Mouse (Mus musculus): ENCODE data around the gene Gm11084.
"Not testable (repeated sequence)": the region's sequence is repeated elsewhere in the genome, so short reads cannot be mapped to it uniquely, and the experiment has no call there.

Gene Gm11084

DNA sequence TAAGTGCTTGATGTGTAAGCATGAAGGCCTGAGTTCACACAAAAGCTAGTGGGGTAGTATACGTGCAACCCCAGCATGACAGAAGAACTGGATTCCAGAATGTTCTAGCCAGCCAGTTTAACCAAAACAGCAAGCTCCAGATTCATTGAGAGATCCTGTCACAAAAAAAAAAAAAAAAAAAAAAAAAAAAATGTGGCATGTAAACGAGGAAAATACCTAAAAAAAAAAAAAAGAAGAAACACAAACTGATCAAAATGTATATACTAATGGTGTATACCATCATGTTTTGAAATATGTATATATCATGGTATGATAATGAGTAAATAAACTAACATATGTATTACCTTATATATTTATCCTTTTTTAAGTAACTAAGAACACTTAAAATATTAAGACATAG, 7.6 kb upstream of the Gm11084 start:
- DNase-seq: peak; percentile 12

DNA sequence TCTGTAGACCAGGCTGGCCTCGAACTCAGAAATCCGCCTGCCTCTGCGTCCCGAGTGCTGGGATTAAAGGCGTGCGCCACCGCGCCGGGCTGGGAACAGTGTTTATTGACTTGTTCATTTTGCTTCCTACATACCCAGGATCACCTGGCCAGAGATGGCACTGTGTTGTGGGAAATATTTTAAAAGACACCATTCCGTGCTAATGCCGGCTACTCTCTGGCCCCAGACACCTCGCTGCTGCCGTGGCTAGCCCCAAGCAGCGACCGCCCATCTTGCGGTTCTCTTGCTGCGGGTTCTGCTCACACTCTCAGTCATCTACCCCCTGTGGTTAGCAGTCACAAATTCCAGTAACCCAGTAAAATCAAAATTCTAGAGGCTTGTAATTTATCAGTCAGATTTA, 6.0 kb upstream of the Gm11084 start:
- peak; percentile 63 for DNase-seq

DNA sequence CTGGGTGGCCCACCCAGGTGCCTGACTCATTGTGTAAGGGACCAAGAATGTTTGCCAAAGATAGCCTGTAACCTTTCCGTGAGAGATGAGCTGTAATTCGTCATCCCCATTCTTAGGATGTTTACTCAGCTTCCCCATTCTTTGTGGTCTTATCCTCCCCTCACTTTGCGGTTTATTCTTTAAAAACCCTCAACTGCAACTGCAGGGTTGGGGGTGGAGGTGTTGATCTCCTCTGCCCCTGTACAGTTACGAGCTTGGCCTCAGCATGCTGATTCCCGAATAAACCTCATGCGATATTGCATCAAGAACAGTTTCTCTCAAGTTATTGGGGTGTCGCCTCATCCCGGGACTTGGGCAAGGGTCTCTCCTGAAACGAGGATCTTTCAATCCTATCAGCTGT, 2.4 kb upstream of the Gm11084 start:
- not testable (repeated sequence) for DNase-seq

DNA sequence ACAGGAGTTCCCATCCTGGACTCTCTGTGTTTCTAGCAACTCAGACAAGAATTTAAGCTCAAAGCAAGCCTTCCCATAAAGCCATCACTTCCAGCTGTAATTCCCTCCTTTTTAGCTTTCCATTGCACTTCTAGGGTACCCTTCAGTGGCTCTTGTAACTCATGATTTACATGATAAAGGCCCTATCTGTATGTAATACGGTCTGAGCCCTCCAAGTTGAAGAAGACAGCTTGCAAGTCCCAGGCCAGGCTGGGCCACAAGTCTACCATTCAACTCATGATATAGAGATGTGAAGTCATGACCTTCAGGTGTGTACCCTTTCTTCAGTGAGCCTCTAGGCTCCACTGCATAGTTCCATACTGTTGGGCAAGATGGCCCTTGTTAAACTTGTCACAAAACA, 1.0 kb downstream of the Gm11084 start:
- DNase-seq: peak; percentile 41

DNA sequence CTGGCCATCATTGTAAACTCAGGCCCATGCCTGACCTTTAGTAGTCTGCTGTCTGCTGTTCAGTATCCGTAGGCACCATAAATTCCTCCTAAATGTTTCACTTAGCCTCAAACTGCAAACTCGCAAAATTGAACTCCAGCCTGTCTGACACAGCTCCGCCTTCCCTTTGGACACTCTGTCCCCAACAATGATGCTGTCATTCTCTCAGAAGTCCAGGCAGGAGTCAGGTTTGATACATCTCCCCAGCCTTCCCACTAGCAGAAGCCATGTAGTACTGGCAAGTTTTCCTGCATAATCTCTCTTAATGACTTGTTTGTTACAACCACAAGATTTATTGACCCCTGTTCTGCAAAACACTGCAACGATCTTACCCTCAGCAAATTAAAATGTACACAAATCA, 1.7 kb downstream of the Gm11084 start:
- peak; percentile 80 for DNase-seq

DNA sequence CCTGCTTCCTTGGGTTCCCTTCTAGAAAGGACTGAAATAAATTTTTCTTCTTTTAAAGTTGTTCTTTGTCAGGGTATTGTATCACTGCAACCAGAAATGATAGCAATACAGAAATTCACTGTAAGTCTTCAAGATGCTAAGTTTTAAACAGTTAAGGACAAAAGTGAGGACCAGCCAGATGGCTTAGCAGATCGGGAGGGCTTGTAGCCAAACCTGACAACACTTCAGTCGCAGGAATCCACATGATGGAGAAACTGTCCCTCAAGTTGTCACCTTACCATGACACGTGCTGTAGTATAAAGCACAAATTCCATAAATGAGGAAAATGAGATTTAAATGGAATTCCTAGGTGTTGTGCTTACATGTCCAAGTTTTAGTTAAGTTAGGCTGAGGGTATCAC, 3.3 kb downstream of the Gm11084 start:
- DNase-seq: peak; percentile 36

DNA sequence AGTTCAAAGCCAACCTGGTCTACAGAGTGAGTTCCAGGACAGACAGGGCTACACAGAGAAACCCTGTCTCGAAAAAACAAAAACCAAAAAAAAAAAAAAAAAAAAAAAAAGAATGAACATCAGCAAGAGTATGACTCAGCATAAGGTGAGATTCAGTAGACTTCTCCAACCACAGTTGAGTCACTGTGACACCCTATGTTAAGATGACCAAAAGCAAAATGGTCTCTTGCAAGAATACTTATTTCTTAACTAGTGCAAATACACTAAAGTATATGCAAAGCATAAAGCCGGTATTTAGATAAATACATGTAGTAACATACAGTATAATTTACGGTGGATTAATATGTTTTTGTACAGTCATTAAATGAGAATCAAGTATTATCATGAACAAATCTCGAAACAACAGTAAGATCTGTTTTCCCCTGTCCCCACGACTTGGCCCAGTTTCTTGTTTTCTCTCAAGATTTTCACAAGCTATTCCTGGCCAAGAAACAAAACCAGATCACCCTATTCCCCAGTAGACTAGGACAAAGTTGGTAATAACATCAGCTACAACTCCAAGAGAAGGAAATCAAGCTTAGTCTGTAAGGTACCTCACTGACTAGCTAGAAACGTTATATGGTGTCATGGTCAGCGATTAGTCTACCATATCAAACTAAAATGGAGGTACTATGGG, 4.3 kb downstream of the Gm11084 start:
- peak; percentile 69 for DNase-seq

DNA sequence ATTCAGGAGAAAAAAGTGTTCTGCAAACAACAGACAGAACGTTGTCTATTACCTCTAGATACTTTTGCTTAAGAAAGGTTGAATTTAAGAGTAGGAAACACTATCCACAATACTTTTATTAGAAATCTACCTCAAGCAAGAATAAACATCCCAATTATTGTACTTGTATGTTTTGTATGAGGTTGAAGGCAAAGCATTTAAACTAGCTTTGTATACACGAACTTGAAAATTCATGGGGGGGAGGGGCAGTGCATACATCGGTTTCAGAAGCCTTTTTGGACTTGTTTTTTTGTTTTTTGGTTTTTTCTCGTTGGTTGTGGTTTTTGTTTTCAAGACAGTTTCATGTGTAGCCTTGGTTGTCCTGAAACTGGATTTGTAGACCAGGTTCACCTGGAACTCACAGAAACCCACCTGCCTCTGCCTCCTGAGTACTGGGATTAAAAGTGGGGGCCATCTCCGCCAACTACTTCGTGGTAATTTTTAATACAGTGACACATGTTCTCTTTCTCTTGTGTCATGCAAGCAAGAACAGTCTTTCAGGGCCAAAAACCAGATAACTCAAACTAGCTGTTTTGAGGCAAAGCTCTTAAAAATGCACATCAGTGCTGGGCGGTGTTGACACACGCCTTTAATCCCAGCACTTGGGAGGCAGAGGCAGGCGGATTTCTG, 4.9 kb downstream of the Gm11084 start:
- DNase-seq: peak; percentile 86

DNA sequence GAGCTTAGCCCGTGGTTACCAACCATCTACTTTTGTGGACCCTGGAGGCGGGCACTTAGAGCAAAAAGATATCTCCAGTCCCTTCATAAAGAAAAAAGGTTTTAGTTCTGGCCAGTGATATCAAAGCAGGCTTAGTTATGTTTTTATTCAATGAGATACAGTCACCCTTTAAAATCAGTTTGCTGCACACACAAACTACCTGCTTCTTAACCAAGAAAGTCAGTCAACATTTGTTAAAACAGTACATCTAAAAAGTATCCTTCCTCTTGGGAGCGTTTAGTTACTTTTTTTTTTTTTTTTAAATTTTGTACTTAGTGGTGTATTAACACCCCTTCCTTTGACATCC, 5.5 kb downstream of the Gm11084 start:
- DNase-seq: no peak

DNA sequence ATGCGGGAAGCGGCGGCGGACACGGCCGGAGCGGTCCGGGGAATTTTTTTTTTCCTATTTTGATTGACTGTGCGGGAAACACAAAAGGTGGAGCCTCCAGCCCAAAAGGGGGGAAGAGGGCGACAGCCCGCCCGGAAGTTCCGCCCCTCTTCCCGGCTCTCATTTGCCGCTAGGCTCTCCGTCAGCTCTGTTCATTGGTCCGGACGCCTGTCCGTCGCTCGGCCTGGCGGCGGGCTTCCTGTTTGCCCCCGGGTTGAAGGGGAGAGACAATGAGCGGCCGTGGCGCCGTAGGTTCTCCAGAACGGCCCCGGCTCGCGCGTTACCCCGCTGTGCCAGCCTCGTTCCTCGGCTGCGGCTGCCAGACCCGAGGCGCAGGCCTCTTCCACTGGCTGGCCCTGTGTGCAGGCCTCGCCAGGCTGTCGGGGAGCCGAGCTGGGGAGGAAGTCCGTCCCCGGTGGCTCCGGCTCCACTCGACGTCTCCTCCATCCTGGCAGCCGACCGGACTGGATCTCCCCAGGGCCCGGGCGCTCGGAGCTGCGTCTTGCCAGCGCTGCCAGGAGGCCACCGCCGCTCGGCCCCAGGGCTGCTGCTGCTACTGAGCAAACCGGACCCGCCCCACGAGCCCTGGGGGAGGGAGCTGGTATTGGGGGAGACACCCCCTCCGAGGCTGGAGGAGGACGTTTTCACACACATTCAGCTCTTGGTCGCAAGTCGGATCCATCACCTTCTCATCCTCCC, 6.0 kb downstream of the Gm11084 start, which contains the start of gene Sp3:
Gene Sp3, minus strand, starts transcription at position 110 of the 738 bp plus-strand sequence.
- peak; percentile 100 for DNase-seq

DNA sequence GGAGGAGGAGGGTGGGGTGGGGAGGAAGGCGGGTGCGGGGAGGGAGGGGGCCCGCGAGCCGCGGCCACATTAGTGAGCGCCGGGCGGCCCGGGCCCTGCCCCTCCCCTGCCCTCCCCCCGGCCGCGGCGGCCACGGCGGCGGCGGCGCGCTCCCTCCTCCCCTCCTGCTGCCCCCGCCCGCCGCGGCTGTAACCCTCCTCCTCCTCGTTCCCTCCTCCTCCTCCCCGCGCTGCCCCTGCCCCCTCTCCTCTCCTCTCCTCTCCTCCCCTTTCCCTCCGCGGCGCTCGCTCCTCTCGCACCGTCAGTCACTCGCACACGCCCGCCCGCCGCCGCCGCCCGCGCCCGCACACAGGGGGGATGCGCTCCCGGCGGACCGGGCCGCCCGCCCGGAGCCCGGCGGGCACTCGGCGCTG, 6.9 kb downstream of the Gm11084 start:
- DNase-seq: peak; percentile 99

DNA sequence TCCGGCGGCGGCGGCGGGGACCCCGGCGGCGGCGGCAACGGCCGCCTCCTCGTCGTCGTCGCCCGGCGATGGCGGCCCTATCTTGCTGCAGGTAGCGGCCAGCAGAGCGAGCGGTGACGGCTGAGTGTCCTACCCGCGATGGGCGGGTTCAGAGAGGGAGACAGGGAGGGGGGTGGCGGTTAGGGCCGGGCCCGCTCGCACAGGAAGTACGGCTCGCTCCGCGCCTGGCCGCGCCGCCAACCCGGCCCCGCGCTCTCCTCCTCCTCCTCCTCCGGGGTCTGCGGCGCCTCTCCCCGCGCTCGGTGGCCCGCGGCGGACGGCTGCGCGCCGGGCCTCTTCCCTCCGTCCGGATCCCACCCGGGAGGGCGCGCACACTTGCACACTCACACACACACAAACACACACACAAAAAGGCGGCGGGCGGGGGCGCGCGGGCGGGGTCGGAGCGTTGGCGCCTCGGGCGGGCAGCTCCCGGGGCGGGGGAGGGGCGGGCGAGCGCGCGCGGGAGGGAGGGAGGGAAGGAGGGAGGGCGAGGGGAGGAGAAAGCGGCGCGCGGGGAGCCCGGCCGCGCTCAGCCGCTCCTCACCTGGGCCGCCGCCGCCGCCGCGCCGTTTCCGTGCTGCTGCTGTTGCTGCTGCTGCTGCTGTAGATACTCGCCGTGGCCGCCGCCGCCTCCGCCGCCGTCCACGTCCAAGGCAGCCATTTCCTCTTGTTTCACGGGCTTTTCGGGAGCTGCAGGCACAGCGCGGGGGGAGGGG, 7.4 kb downstream of the Gm11084 start:
- peak; percentile 99 for DNase-seq

DNA sequence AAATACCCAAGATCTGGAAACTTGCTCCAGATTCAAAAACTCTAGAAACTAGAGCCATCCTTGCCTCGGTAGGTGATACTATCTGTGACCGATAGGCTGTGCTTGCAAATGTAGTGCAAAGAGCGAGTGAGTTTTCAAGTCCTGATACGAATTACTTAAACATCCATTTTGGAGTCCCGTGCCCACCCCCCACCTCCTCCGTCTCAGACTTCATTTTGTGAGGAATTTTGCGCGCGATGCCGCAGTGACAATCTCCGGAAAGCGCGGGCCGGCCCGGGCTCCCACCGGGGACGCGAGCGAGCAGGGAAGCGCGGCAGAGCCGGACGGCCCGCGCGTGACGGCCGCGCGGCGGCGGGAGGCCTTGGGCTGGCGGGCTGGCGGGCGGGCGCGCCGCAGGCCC, 8.0 kb downstream of the Gm11084 start:
- DNase-seq: no peak

DNA sequence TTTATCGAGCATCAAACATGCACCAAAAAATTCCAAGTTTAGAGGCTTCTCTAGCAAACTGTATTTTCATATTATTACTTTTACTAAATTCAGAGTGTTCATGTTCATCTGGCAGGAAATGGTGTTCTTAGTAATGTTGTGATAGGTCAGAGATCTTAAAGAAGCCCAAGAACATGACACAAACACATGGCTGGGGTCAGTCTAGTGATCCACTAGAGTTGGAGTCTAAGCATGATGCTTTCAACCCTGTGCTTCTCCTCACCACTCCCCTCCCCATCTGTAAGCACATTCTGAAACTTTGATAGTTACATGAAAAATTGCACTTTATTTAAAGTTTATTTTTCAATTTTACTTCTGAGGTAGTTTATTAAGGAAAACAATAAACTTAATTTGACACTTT, 9.2 kb downstream of the Gm11084 start:
- peak; percentile 74 for DNase-seq

DNA sequence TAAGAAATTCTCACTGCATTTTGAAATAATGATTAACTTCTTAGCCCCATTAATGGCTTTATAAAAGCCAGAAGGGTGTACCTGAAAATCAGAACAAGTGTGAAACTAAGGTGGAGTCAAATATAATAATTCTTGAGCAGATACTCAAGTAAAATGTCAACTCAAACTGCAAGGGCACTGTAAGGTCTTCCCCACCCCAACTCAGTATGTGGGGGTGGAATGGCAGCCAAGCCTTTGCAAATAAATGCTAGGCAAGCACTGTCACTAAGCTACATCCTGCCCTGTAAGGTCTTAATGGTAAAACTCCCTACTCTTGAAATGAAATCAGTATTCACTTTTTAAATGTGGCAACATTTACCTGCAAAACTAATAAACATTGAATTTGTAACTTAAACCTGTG, 10.5 kb downstream of the Gm11084 start:
- no peak for DNase-seq

DNA sequence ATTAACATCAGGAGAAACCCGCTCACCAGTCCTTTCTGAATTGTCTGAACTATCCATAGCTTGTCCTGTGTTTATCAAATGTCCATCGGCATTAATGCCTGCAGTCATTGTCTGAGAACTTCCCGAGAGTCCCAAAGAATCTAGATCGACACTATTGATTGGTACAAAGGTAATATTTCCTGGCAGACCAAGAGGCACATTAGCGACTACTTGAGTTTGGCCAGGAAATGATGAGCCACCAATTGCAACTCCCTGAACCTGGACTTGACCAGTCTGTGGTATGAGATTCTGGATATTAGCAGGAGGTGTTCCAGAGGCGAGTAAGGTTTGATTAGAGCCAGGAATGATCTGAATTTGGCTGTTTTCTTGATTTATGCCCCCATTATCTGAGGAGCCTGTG, 15.7 kb downstream of the Gm11084 start:
- no peak for DNase-seq

DNA sequence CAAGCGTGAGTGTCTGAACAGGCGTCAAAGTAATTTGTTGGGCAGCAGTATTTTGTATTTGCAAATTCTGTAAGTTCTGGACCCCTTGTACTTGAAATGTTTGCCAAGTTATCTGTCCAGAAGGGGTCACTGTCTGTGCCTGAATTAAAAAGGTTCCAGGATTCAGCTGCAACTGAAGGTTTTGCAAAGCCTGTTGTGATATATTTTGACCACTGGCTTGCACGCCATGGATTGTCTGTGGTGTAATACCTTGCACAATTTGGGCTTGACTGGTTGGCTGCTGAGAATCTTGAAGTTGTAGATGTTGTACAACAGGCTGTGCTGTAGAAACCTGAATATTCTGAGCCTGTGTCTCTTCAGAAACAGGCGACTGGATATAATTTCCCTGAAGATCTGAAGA, 16.2 kb downstream of the Gm11084 start:
- no peak for DNase-seq

DNA sequence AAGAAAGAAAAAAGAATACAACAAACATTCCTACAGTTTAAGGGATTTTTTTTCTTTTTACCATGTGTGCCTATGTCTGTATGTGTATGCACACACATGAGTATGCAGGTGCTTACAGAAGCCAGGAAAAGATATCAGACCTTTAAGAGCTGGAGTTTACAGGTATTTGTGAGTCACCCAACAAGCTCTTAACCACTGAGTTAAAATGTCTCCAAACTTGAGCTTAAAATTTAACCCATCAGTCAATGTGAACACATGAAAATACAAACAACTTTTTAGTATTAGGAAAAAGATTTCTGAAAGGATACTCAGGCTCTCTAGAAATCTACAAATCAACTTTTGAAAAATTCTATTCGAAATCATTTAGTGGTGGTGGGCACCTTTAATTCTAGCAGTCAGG, 18.0 kb downstream of the Gm11084 start:
- no peak for DNase-seq

DNA sequence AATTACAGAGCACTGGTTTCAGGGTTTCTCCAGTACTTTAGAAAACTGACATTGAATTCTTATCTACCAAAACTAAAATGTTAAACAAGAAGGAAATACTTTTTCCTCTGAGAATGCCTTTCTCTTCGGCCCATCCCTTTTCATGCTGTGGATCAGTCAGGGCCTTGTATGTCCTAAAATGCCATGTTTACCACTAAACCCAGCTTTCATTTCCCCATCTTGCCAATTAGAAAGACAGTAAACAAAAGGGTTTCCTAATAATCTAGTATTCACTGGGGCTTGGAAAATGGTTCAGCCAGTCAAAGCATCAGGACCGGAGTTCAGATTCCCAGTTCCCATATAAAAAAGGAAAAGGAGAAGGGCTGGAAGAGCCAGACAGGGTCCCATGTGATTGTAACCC, 21.1 kb downstream of the Gm11084 start:
- no peak for DNase-seq

DNA sequence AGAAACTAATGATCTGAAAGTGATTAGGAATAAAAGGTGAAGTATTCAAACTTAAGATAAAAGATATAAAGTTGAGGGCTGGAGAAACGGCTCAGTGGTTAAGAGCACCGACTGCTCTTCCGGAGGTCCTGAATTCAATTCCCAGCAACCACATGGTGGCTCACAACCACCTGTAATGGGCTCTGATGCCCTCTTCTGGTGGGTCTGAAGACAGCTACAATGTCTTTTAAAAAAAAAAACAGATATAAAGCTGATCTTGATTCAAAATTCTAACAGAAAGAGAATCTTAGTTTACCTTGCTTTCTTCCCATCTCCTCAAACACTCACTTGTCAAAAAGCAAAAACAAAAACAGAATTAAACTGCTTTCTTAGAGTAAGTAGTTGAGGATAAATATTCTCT, 30.1 kb downstream of the Gm11084 start:
- no peak for DNase-seq

DNA sequence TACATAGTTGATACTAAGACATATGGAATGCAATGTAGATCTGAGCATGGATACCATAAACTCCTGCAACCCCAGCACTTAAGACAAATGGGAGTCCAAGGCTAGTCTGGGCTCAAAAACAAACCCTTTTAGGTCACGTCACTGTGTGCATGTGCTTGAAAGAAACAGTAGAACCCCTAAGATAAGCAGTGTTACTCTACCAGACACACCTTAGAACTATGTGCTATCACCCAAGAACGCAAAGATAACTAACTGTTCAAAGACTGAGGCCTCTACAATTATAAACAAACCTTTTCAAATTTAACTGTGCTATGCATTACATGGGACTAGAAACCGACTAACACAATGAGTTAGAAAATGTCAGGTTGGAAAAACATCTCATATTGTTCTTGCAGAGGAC, 33.5 kb downstream of the Gm11084 start:
- no peak for DNase-seq

DNA sequence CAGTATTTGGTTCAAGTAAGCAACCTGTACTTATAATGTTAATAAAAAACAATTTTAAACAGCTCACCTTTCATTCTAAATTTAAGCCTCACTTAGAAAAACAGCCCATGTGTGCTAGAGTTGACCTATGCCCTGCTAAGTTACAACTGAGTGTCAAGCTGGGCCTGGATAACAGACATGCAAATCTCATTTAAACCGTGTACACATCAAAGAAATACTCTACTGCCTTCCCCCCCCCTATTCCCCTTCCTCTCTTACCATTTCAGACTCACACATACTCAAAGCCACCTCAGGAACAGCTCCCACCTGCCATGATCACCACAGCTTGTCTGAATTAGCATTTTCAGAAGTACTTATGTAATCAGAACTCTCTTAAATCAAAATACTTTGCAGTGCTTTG, 50.6 kb downstream of the Gm11084 start:
- DNase-seq: no peak

DNA sequence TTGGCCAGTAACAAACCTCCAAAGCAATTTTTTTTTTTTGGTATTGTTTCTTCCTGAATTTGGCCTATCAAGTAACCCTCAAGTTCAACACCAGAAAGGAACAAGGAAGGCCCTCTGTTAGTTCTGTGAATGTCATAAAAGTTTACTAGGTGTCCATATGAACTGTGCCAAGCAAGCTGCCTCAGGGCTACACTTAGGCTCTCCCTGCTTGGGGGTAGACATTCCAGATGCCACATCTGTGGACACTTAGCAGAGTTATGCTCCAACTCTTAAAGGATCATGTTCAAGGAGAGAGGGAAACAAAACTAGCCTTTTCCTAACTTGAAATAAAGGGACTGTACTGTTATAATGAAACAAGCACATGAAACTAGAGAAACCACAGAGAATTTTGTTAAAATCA, 54.3 kb downstream of the Gm11084 start:
- no peak for DNase-seq

DNA sequence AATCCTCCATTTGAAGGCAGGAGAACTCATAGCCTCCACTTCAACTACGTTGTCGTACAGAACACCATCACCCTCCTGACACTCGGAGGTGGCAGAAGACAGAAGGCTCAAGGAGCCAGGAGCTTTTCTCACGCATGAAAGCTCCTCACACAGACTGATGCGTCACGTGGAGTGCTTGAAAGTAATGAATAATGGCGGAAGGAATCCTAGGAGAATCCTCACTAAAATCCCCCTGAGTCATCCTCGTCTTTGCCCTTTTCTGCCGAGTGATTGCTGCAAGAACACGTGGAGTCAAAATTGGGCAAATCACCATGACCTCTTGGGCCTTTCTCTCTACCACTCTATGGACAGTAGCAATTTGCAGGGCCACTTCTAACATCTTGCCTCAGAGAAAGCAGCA, 61.5 kb downstream of the Gm11084 start:
- DNase-seq: no peak

Measured in heart, adult 11 months (tissue).